Mouse (Mus musculus) macrophage (primary cell): Measurements from ENCODE around the gene Mettl17. TPM values are rescaled to one million over a fixed set of nuclear protein-coding genes. Genes with fewer than 3 reads are reported as not detected.

ENCODE experiments used
- H3K27ac ChIP-seq: fragments of 350-480 bp; formaldehyde crosslinking; 2 replicates; pipeline ENCODE4 v1.9.0; 2021
- H3K36me3 ChIP-seq: fragments of 350-480 bp; formaldehyde crosslinking; 2 replicates; pipeline ENCODE4 v1.9.0; 2021; ENCODE audit errors: inconsistent target
- H3K4me3 ChIP-seq: fragments of 350-480 bp; formaldehyde crosslinking; 2 replicates; pipeline ENCODE4 v1.9.0; 2021; ENCODE audit errors: inconsistent target
- H3K79me2 ChIP-seq: fragments of 350-480 bp; formaldehyde crosslinking; 2 replicates; pipeline ENCODE4 v1.9.0; 2021; ENCODE audit errors: inconsistent target
- WGBS: methylation state at CpG from one replicate; pipeline ENCODE4 v1.1.7; 2026; ENCODE audit warnings: inconsistent platforms; ENCODE audit not compliant: missing documents; 5-methylcytosine and 5-hydroxymethylcytosine counted together
- polyA plus RNA-seq: library from polyadenylated mRNA; stranded (reverse); fragments of 250-400 nt; gene quantifications from 3 replicates; pipeline ENCODE4 v1.2.4, GENCODE M21; 2018; ENCODE audit warnings: inconsistent platforms

Gene Mettl17
- polyA plus RNA-seq, 1 experiment from 2014 or later = 5.5 TPM

DNA sequence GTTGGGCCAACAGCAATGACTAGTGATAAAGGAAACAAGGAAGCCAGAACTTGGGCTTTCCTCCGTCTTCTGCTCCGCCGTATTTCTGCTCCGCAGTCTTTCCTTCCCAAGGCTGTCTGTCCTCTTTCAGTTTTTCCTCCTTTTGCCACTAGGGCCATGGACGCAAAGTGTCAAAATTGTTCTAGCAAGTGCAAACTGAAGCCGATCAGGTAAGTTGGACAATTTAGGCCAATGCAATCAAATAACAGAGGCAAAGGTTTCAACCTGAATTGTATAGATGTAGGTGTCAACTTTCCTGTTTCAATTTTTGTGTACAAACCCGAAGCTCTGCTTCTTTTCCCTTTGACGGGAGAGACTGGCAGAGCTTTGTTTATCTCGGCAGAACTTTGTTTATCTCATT is 45.3 kb downstream of the Mettl17 start:
- Histone ChIP-seq H3K79me2 (no peaks in the 10 kb centered on the region), H3K36me3 (no peaks in the 10 kb centered on the region), H3K27ac (no peak overlapping the region), H3K4me3 (no peak overlapping the region)
- 83% methylated on average over 9 of the region's 9 CpGs for WGBS

GRCm38 (mm10) chr14:51930824-51931223 is 46.2 kb downstream of the Mettl17 start:
- no peaks in the 10 kb centered on the region for H3K79me2 ChIP-seq
- H3K36me3 ChIP-seq = no peaks in the 10 kb centered on the region
- 46% methylated on average over 5 of the region's 5 CpGs for WGBS
- H3K27ac ChIP-seq = no peak overlapping the region
- H3K4me3 ChIP-seq = no peak overlapping the region

DNA sequence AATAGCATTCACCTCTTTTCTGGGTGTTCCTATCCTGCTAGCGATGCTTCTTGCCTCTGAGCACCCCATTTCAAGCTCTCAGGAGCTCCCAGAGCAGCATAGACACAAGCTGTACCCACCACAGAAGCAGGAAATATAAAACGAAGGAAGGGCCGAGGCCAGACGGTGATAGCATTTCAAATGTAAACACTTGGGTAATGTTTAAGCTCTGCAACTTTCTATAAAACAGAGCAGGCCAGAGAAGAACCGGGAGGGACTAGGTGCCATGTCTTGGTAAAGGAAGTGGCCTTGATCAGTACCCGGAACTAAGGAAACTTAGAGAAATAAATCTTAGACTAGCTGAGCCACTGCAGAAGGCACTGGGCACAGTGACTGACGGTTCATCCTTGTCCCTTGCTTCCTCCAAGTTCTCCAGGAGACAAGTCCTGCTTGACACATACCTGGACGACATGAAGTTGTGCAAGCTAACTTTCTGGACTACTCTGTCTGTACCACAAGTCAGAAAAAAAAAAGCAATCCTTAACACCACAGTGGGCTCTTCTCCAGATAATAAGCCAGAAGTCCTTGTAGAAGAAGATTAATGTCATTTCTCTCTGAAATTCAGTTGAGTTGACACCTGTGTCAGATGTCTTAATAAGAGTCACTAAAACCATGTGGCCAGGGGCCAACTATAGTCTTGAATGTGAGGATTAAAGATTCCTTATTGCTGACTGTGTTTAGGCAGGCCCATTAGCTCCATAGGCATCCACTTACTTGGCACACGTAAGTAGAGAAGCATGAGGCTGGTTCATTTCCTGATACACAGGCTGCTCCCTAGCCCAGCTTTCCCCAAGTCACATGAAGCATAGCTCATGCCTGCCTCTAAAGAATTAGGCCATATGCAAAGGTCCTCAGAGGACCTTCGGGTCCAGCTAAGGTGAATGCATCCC is 47.7 kb downstream of the Mettl17 start:
- no peak overlapping the region for H3K27ac ChIP-seq
- WGBS = 65% methylated on average over 10 of the region's 10 CpGs
- H3K36me3 ChIP-seq = no peaks in the 10 kb centered on the region
- no peak overlapping the region for H3K4me3 ChIP-seq
- no peaks in the 10 kb centered on the region for H3K79me2 ChIP-seq

- Histone ChIP-seq H3K4me3 (no peak overlapping the region), H3K79me2 (no peaks in the 10 kb centered on the region), H3K27ac (no peak overlapping the region), H3K36me3 (no peaks in the 10 kb centered on the region)
- 98% methylated on average over 9 of the region's 9 CpGs for WGBS
Measured at GRCm38 (mm10) chr14:51939005-51939404, 54.4 kb downstream of the Mettl17 start.

- Histone ChIP-seq H3K79me2 (no peaks in the 10 kb centered on the region), H3K4me3 (no peak overlapping the region), H3K36me3 (no peaks in the 10 kb centered on the region), H3K27ac (no peak overlapping the region; the same call in 1 of the 2 replicates)
- 35% methylated on average over 8 of the region's 8 CpGs for WGBS
Measured at GRCm38 (mm10) chr14:51940944-51941560, 56.4 kb downstream of the Mettl17 start.

GRCm38 (mm10) chr14:51941577-51941976 is 56.9 kb downstream of the Mettl17 start:
- H3K27ac ChIP-seq = no peak overlapping the region; the same call in 1 of the 2 replicates
- WGBS = 69% methylated on average over 8 of the region's 9 CpGs
- no peaks in the 10 kb centered on the region for H3K36me3 ChIP-seq
- no peaks in the 10 kb centered on the region for H3K79me2 ChIP-seq
- H3K4me3 ChIP-seq = no peak overlapping the region

- Histone ChIP-seq H3K79me2 (no peaks in the 10 kb centered on the region), H3K36me3 (no peaks in the 10 kb centered on the region), H3K27ac (no peak overlapping the region), H3K4me3 (no peak overlapping the region)
- 40% methylated on average over 7 of the region's 7 CpGs for WGBS
Measured at GRCm38 (mm10) chr14:51942236-51942635, 57.6 kb downstream of the Mettl17 start.

Other genes starting within 250 kb of the Mettl17 start
- not detected in 3 replicates for gene Gm4181, start 249.2 kb upstream of the Mettl17 start, polyA plus RNA-seq
- not detected in 3 replicates for gene Gm17079, start 189.4 kb upstream of the Mettl17 start, polyA plus RNA-seq
- not detected in 3 replicates for gene Gm5800, start 167.7 kb upstream of the Mettl17 start, polyA plus RNA-seq
- gene Ang4, start 111.3 kb upstream of the Mettl17 start, polyA plus RNA-seq = not detected in 3 replicates
- gene AY358078, start 84.8 kb upstream of the Mettl17 start, polyA plus RNA-seq = not detected in 3 replicates
- 0.75 TPM in 1 of 3 replicates, not detected in the others for gene Ear6, start 31.1 kb upstream of the Mettl17 start, polyA plus RNA-seq
- gene Slc39a2, start 8.0 kb downstream of the Mettl17 start, polyA plus RNA-seq = 0.16 to 0.27 TPM in 2 of 3 replicates, not detected in the other
- 0.14 TPM in 1 of 3 replicates, not detected in the others for gene Ndrg2, start 29.3 kb downstream of the Mettl17 start, polyA plus RNA-seq
- not detected in 3 replicates for gene Tppp2, start 33.6 kb downstream of the Mettl17 start, polyA plus RNA-seq
- not detected in 3 replicates for gene Rnase13, start 37.9 kb downstream of the Mettl17 start, polyA plus RNA-seq
- 0.60 to 1.3 TPM (median 1.3 TPM) in 3 replicates for gene Arhgef40, start 99.9 kb downstream of the Mettl17 start, polyA plus RNA-seq
- gene Tmem253, start 130.8 kb downstream of the Mettl17 start, polyA plus RNA-seq = 0.16 to 0.21 TPM in 2 of 3 replicates, not detected in the other
- gene Zfp219, start 135.9 kb downstream of the Mettl17 start, polyA plus RNA-seq = 7.2 to 19.5 TPM (median 12.3 TPM) in 3 replicates
- not detected in 3 replicates for gene Olfr221, start 157.6 kb downstream of the Mettl17 start, polyA plus RNA-seq
- 156 to 310 TPM (median 188 TPM) in 3 replicates for gene Hnrnpc, start 219.2 kb downstream of the Mettl17 start, polyA plus RNA-seq
- 1.3 to 4.3 TPM (median 2.3 TPM) in 3 replicates for gene Rpgrip1, start 225.9 kb downstream of the Mettl17 start, polyA plus RNA-seq